Mouse (Mus musculus) forebrain, postnatal 0 days (tissue): ENCODE data around the gene Rimbp2. TPM values are rescaled to one million over a fixed set of nuclear protein-coding genes. Genes with fewer than 3 reads are reported as not detected.

ENCODE experiments used
- ATAC-seq: fragments of 200-750 bp; cut with Nextera tagmentation; 2 replicates; pipeline ENCODE4 v1.8.0; 2017; ENCODE audit warnings: mild to moderate bottlenecking, moderate library complexity
- DNase-seq: peaks from one replicate; pipeline ENCODE4 v3.0.0-alpha.2; 2015
- H3K27ac ChIP-seq: fragments of 300-500 bp; sonication (generic); 2 replicates; pipeline ENCODE4 v1.5.1; 2014; ENCODE audit warnings: low read depth, mild to moderate bottlenecking, antibody characterized with exemption, low read length, moderate library complexity, mixed read lengths
- H3K27me3 ChIP-seq: fragments of 300-500 bp; sonication (generic); 2 replicates; pipeline ENCODE4 v1.6.1; 2014; ENCODE audit warnings: mild to moderate bottlenecking, low read length, mixed read lengths; ENCODE audit not compliant: insufficient read depth
- H3K36me3 ChIP-seq: fragments of 300-500 bp; sonication (generic); 2 replicates; pipeline ENCODE4 v1.6.1; 2014; ENCODE audit warnings: mild to moderate bottlenecking, moderate library complexity; ENCODE audit not compliant: insufficient read depth
- H3K4me1 ChIP-seq: fragments of 300-500 bp; sonication (generic); 2 replicates; pipeline ENCODE4 v1.6.1; 2014; ENCODE audit warnings: antibody characterized with exemption; ENCODE audit not compliant: insufficient read depth
- H3K4me2 ChIP-seq: fragments of 300-500 bp; sonication (generic); 2 replicates; pipeline ENCODE4 v1.6.1; 2014; ENCODE audit warnings: low read depth, mild to moderate bottlenecking, moderate library complexity
- H3K4me3 ChIP-seq: fragments of 300-500 bp; sonication (generic); 2 replicates; pipeline ENCODE4 v1.5.1; 2014; ENCODE audit warnings: low read depth, low read length, mixed read lengths
- H3K9ac ChIP-seq: fragments of 300-500 bp; sonication (generic); 2 replicates; pipeline ENCODE4 v1.6.1; 2014; ENCODE audit warnings: mild to moderate bottlenecking
- H3K9me3 ChIP-seq: fragments of 300-500 bp; sonication (generic); 2 replicates; pipeline ENCODE4 v1.6.1; 2016; ENCODE audit warnings: low read length
- CTCF ChIP-seq: sonication (generic); IDR thresholded peaks from 2 replicates; pipeline ENCODE4 v1.5.1; 2016; ENCODE audit warnings: antibody characterized with exemption, control low read depth, low read depth
- WGBS: fragments of 180-500 bp; shearing (Covaris S2); extraction: QIAGEN DNeasy Blood & Tissue Kit; methylation state at CpG from one replicate; pipeline ENCODE4 v1.1.7; 2014; 5-methylcytosine and 5-hydroxymethylcytosine counted together
- polyA plus RNA-seq: library from polyadenylated mRNA; unstranded; fragments of >200 nt; fragmentation: Nextera tagmentation; extraction: Ambion mirVana; gene quantifications from 2 replicates; pipeline ENCODE4 v1.2.1, GENCODE M21; 2015
- total RNA-seq: library from RNA; depleted of rRNA; stranded (reverse); fragments of >200 nt; gene quantifications from 2 replicates; pipeline ENCODE4 v1.2.3, GENCODE M21; 2014; rRNA removed

Rimbp2 gene
- total RNA-seq (18.8 and 25.6 TPM in 2 replicates), polyA plus RNA-seq (3.9 and 4.6 TPM in 2 replicates)

DNA sequence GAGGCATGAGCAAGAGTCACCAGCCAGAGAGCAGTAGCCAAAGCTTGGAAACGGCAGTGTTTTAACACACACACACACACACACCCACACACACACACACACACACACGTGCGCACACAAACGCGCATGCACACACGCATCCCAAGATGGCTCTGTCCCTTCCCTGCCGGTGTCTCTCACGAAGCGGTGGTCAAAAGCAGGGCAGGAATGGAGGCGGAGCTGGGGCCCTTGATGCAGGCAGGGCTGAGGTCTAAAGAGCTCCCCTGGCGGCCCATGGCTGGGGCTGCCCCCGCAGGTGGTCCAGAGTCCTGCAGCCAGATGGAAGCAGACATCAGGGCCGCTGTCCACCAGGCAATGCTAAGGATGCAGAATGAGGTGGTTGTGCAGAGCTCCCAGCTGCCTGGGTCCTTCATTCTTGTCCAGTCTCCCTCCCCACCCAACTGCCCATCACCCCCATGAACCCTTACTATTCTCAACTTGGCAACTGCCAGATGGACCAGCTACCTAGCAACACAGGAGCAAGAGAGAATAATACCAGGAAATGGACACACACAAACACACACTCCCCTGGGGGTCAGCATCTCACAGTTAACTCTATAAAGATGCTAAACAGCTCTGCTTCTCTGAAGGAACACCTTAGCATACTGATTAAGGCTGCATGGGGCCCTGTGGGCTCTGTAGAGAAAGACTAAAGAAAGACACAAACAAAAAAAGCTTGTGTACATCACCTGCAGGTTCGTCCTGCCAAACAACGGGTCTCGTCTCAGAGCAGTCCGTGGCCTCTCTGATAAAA lies at the start of gene Rimbp2:
Gene Rimbp2, minus strand, starts transcription at position 209 of the 793 bp plus-strand sequence.
- H3K9ac ChIP-seq, result peak within 1 kb of the TSS; percentile 73
- ATAC-seq (peak; percentile 71), DNase-seq (peak; percentile 79)
- no peaks in the 10 kb centered on the region for H3K9me3 ChIP-seq
- no peaks in the 10 kb centered on the region for H3K27me3 ChIP-seq
- H3K36me3 ChIP-seq, result no peaks in the 10 kb centered on the region
- H3K4me3 ChIP-seq, result peak within 1 kb of the TSS; percentile 49
- peak within 1 kb of the TSS; percentile 61 for H3K4me2 ChIP-seq
- 10% methylated on average over 17 of the region's 17 CpGs for WGBS
- peak; percentile 59 for TF ChIP-seq CTCF
- H3K27ac ChIP-seq, result peak within 1 kb of the TSS; percentile 89
- no peaks in the 10 kb centered on the region; the same call in 1 of the 2 replicates for H3K4me1 ChIP-seq

DNA sequence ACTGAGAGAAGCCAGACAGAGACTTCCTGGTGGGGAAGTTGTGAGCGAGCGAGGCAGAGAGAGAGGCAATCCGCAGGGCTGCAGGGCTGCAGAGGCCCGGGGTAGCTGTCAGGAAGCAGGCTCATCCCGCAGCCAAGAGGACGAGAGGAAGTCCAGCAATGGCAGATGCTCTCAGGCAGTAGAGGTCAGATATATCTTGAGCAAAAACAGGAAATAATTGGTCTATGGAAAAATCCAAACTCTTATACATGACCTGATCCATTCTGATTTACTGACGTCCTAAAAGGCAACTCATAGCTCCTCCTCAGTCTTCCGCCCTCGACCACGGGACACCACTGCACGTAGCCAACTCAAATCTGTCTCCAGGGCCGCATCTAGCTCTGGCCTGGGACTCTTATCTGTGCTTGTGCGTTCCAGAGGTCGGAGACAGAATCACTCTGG lies 49.3 kb upstream of the Rimbp2 start:
- WGBS, result 64% methylated on average over 14 of the region's 14 CpGs
- Histone ChIP-seq H3K27ac (no peak overlapping the region), H3K36me3 (peaks cover 13% of the 10 kb centered on the region; the same call in 1 of the 2 replicates), H3K9me3 (no peaks in the 10 kb centered on the region), H3K27me3 (no peaks in the 10 kb centered on the region), H3K9ac (no peak overlapping the region), H3K4me3 (no peak overlapping the region), H3K4me1 (0 out of 2 replicates have a peak, but pooled peaks cover 7% of the 10 kb centered on the region), H3K4me2 (no peak overlapping the region)
- no peak for DNase-seq
- TF ChIP-seq CTCF, result no peak
- no peak for ATAC-seq

DNA sequence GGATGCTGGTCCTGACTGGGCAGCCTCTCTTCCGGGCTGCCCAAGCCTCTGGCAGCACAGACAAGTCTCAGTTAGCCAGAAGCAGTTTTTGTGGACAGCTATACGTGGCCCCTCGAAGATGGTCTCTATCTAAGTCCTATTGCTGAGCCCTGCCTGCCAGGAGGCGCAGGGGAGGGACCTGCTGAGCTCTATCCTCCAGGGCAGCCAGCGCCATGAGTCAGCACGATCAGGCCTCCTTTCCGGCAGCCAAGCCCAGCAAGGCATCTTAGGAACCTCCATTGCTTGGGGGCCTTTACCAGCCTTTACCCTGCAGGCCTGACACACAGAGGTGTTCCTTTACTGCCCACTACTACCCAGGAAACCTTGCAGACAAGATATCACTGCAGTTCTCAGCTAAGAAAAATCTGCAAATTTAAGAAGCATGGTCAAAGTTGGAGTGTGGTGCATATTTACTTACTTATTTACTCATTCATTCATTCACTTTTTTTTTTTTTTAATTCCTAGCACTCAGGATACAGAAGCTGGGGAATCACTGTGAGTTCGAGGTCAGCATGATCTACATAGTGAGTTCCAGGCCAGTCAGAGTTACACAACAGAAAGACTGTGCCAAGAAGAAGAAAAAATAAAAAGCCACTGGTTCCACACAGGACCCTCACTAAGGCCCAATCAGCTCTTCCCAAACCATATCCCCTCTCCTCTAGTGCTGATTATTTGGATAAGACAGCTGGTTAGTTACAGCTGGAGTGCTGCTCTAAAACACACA lies 47.6 kb upstream of the Rimbp2 start:
- WGBS, result 49% methylated on average over 8 of the region's 8 CpGs

DNA sequence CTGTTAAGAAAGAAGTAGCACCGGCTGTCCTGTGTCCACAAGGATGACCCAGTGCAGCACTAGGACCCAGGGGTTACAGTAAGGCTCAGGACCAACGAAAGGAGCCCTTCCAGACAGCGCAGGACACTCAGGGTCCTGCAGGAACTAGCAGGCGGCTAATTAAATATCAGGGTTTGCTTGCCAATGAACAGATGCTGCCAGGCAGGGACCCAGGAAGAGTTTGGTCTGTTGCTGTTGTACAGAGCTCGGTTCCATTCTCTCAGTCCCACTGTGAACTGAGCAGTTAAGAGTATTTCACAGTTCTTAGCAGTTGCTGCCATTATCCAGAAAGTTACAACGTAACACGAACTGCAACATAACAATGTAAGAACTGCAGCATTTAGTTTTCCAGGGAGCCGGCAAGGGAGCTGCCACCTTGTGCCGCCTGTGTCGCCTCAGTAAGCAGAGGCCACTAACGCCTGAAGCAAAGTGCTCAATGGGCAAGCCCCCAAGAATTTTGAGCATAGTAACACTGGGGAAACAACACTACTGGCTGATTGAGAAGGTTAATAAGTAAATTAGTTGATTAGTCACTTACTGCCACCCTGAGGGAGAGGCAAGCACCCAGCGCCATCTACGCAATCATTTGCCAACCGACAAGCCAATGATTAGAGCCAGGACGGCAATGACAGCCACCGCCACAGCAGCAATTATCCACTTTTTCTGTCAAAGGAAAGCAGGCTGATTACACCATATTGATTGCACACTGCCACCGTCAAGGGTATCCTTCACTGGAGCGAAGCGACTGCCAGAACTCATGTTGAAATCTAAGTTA lies 34.1 kb upstream of the Rimbp2 start:
- peak; percentile 63 for DNase-seq
- Histone ChIP-seq H3K4me3 (no peak overlapping the region), H3K36me3 (peaks cover 44% of the 10 kb centered on the region), H3K9ac (no peak overlapping the region), H3K4me2 (no peak overlapping the region), H3K27ac (no peak overlapping the region), H3K27me3 (no peaks in the 10 kb centered on the region), H3K4me1 (no peaks in the 10 kb centered on the region), H3K9me3 (no peaks in the 10 kb centered on the region)
- TF ChIP-seq CTCF, result 0 out of 2 replicates have a peak, but pooled peaks have one; percentile 12
- 40% methylated on average over 19 of the region's 19 CpGs for WGBS
- ATAC-seq, result peak; percentile 76

More for the DNA sequence above, 47.6 kb upstream of the Rimbp2 start:
- Histone ChIP-seq H3K9me3 (no peaks in the 10 kb centered on the region), H3K4me2 (no peak overlapping the region), H3K36me3 (peaks cover 18% of the 10 kb centered on the region; the same call in 1 of the 2 replicates), H3K27ac (no peak overlapping the region), H3K9ac (no peak overlapping the region), H3K4me1 (no peaks in the 10 kb centered on the region), H3K27me3 (no peaks in the 10 kb centered on the region), H3K4me3 (no peak overlapping the region)
- no peak for DNase-seq
- no peak for TF ChIP-seq CTCF
- no peak for ATAC-seq

DNA sequence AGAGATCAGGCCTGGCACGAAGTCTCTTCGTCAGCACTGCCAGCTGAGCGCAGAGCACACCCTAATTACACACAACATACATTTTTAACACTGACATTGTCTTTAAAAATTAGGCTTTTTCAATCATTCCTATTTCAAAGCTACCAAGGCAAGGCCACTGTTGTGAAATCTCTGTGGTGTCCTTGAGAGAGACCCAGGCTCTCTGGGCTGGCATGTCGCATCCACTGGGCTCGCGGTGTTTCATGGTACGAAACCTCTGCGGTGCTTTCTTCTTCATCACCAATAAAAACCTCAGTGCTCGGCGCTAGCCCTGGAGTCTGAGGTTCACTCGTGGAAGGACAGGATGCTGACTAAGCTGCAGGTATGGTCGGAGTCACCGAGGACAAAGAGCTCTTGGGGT lies 32.7 kb upstream of the Rimbp2 start:
- H3K4me1 ChIP-seq, result no peaks in the 10 kb centered on the region
- no peak overlapping the region for H3K4me3 ChIP-seq
- no peak overlapping the region for H3K27ac ChIP-seq
- no peak overlapping the region for H3K4me2 ChIP-seq
- no peaks in the 10 kb centered on the region for H3K27me3 ChIP-seq
- no peak overlapping the region for H3K9ac ChIP-seq
- TF ChIP-seq CTCF, result no peak
- DNase-seq (no peak), ATAC-seq (no peak)
- H3K9me3 ChIP-seq, result no peaks in the 10 kb centered on the region
- H3K36me3 ChIP-seq, result peaks cover 31% of the 10 kb centered on the region
- whole genome bisulfite sequencing, result 79% methylated on average over 13 of the region's 13 CpGs

DNA sequence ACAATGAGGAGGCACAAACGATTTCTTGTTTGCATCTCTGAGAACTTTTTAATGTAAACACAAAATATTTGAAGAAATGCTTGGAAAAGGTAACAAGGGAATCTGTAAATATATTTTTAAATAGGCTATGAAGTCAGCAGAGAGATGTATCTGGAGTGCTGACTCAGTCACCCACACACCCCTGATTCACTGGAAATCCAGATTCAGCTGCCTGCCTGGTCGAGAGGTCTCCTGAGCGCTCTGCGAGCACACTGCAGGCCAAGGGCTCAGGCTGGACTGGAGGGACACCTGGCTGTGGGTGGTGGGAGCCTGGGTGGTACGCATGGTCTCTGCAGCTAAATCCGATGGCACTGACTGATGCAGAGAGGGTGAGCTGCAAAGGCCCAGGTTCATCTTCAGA lies 31.2 kb upstream of the Rimbp2 start:
- Histone ChIP-seq H3K4me3 (no peak overlapping the region), H3K9me3 (peaks cover 2% of the 10 kb centered on the region; the same call in 1 of the 2 replicates), H3K36me3 (peaks cover 23% of the 10 kb centered on the region), H3K4me1 (no peaks in the 10 kb centered on the region), H3K9ac (no peak overlapping the region), H3K27ac (no peak overlapping the region), H3K27me3 (no peaks in the 10 kb centered on the region), H3K4me2 (no peak overlapping the region)
- ATAC-seq (no peak), DNase-seq (no peak)
- WGBS, result 93% methylated on average over 6 of the region's 6 CpGs
- no peak for TF ChIP-seq CTCF
